Mouse (Mus musculus) thymus, adult 2 months (tissue): ENCODE measurements around the gene Znrf1.

Source experiments
- CTCF ChIP-seq: fragments of 200-500 bp; IDR thresholded peaks from 2 replicates; pipeline ENCODE4 v1.5.1; 2012; ENCODE audit warnings: mild to moderate bottlenecking, control low read depth, low read length, moderate library complexity, borderline replicate concordance; ENCODE audit not compliant: control insufficient read depth, poor library complexity, insufficient read depth; ENCODE audit errors: extremely low read depth
- POLR2A ChIP-seq: fragments of 200-500 bp; IDR thresholded peaks from 2 replicates; pipeline ENCODE4 v1.6.1; 2012; ENCODE audit warnings: mild to moderate bottlenecking, low read length, control low read depth, moderate library complexity; ENCODE audit not compliant: control insufficient read depth, poor library complexity, insufficient read depth; ENCODE audit errors: extremely low read depth

DNA sequence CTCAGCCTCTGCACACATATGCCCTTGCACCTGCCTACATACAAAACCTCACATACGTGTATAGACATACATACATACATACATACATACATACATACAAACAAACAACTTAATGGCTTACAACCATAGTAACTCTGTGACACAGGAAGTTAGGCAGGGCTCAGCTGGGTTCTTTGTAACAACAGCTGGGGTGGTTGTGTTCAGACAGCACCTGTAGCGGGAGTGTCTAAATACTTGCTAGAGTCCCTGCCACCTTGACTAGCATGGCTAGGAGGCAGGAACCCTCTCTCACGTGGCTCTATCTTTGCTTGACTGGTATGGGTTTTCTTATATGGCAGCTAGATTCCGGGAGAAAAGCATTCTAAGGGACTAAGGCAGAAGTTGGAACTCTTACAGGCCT, 27.8 kb downstream of the Znrf1 start:
- TF ChIP-seq CTCF, result no peak
- TF ChIP-seq POLR2A, result no peak
